Mouse (Mus musculus) heart, adult 2 months (tissue): ENCODE measurements around the gene Kifc3. TPM values are rescaled to one million over a fixed set of nuclear protein-coding genes. Genes with fewer than 3 reads are reported as not detected.
"Not testable (repeated sequence)": the region's sequence is repeated elsewhere in the genome, so short reads cannot be mapped to it uniquely, and the experiment has no call there.

Experiments
- DNase-seq, 2 experiments: peaks; one replicate each; pipeline ENCODE4 v3.0.0; 2021
- H3K27ac ChIP-seq: fragments of 200-600 bp; 2 replicates; pipeline ENCODE4 v1.8.1; 2022
- H3K27me3 ChIP-seq: fragments of 200-500 bp; 2 replicates; pipeline ENCODE4 v1.6.1; 2012; ENCODE audit warnings: mild to moderate bottlenecking, low read length, inconsistent platforms, mixed read lengths; ENCODE audit not compliant: control insufficient read depth, insufficient read depth
- H3K36me3 ChIP-seq: fragments of 200-500 bp; 2 replicates; pipeline ENCODE4 v1.6.1; 2012; ENCODE audit warnings: low read length, inconsistent platforms; ENCODE audit not compliant: control insufficient read depth, insufficient read depth
- H3K4me1 ChIP-seq: fragments of 200-500 bp; 2 replicates; pipeline ENCODE4 v1.6.1; 2011; ENCODE audit warnings: low read length; ENCODE audit not compliant: control insufficient read depth, insufficient read depth
- H3K4me3 ChIP-seq: fragments of 200-600 bp; 2 replicates; pipeline ENCODE4 v1.8.1; 2022
- H3K79me2 ChIP-seq: fragments of 200-500 bp; replicated peaks from 2 replicates; pipeline ENCODE4 v1.6.1; 2012; ENCODE audit warnings: mild to moderate bottlenecking, inconsistent platforms, low read length, moderate library complexity, mixed read lengths; ENCODE audit not compliant: control insufficient read depth, insufficient read depth
- H3K9ac ChIP-seq: fragments of 200-500 bp; 2 replicates; pipeline ENCODE4 v1.6.1; 2012; ENCODE audit warnings: low read depth, mild to moderate bottlenecking, control low read depth, inconsistent platforms, low read length, mixed read lengths
- CTCF ChIP-seq: fragments of 200-600 bp; IDR thresholded peaks from 2 replicates; pipeline ENCODE4 v1.8.1; 2022; ENCODE audit warnings: antibody characterized with exemption, mild to moderate bottlenecking, moderate library complexity
- EP300 ChIP-seq: fragments of 200-500 bp; IDR thresholded peaks from 2 replicates; pipeline ENCODE4 v1.6.1; 2011; ENCODE audit warnings: low read depth, low read length, control low read depth; ENCODE audit not compliant: insufficient read depth
- POLR2A ChIP-seq: fragments of 200-500 bp; IDR thresholded peaks from 2 replicates; pipeline ENCODE4 v1.6.1; 2011; ENCODE audit warnings: mild to moderate bottlenecking, low read depth, low read length, control low read depth; ENCODE audit not compliant: insufficient read depth
- WGBS: fragments of 180-500 bp; shearing (Covaris S2); methylation state at CpG from one replicate; pipeline ENCODE4 v1.1.7; 2018; 5-methylcytosine and 5-hydroxymethylcytosine counted together
- intact Hi-C: fragments of 180-260 bp; cut with DNase I; formaldehyde crosslinking; loops from one replicate; pipeline ENCODE4 v1.15.1; 2025
- polyA plus RNA-seq: library from polyadenylated mRNA; depleted of rRNA; stranded (reverse); fragments of >200 nt; gene quantifications from 2 replicates; pipeline ENCODE4 v1.2.3, GENCODE M21; 2012
- total RNA-seq, 2 experiments: library from RNA; stranded (reverse); gene quantifications; 2 replicates each; pipeline ENCODE4 v1.2.3; 2021

Gene Kifc3
- total and polyA plus RNA-seq, 3 experiments, result 58.7 to 93.4 (median 76.2) TPM

- Histone ChIP-seq H3K27ac (no peak overlapping the region; the same call in 1 of the 2 replicates), H3K36me3 (0 out of 2 replicates have a peak, but pooled peaks cover 2% of the 10 kb centered on the region), H3K79me2 (no peaks in the 10 kb centered on the region), H3K4me1 (peaks cover 3% of the 10 kb centered on the region), H3K9ac (no peak overlapping the region), H3K4me3 (no peak overlapping the region; the same call in 1 of the 2 replicates), H3K27me3 (no peaks in the 10 kb centered on the region)
- 44% methylated on average over 12 of the region's 12 CpGs for WGBS
- intact Hi-C loops, result no loop called here
- no peak for DNase-seq
- TF ChIP-seq EP300 (no peak), CTCF (no peak), POLR2A (no peak)
Measured at GRCm38 (mm10) chr8:95242826-95243571, 40.4 kb upstream of the Kifc3 start.

GRCm38 (mm10) chr8:95242099-95242825 lies 39.6 kb upstream of the Kifc3 start:
- WGBS, result 92% methylated on average over 26 of the region's 26 CpGs

GRCm38 (mm10) chr8:95235683-95236082 lies 33.1 kb upstream of the Kifc3 start:
- H3K27me3 ChIP-seq, result no peaks in the 10 kb centered on the region
- TF ChIP-seq POLR2A, result no peak
- TF ChIP-seq EP300, result 0 out of 2 replicates have a peak, but pooled peaks have one; percentile 16
- TF ChIP-seq CTCF, result peak; percentile 88
- no peaks in the 10 kb centered on the region for H3K4me1 ChIP-seq
- no peak overlapping the region for H3K27ac ChIP-seq
- H3K4me3 ChIP-seq, result no peak overlapping the region
- H3K79me2 ChIP-seq, result no peaks in the 10 kb centered on the region
- no peaks in the 10 kb centered on the region for H3K36me3 ChIP-seq
- intact Hi-C loops, result loop anchor here (10.0 kb wide), 1 partner anchor 291 kb away; no protein-coding TSS in a partner anchor
- H3K9ac ChIP-seq, result no peak overlapping the region
- 5% methylated on average over 3 of the region's 3 CpGs for WGBS
- DNase-seq, result peak; percentile 62 to 86

More at GRCm38 (mm10) chr8:95242099-95242825, 39.6 kb upstream of the Kifc3 start:
- Histone ChIP-seq H3K27me3 (no peaks in the 10 kb centered on the region), H3K9ac (no peak overlapping the region), H3K27ac (no peak overlapping the region), H3K4me1 (peaks cover 3% of the 10 kb centered on the region), H3K4me3 (no peak overlapping the region), H3K36me3 (0 out of 2 replicates have a peak, but pooled peaks cover 2% of the 10 kb centered on the region), H3K79me2 (no peaks in the 10 kb centered on the region)
- TF ChIP-seq POLR2A (no peak), CTCF (no peak), EP300 (no peak)
- intact Hi-C loops, result no loop called here
- DNase-seq, result no peak

GRCm38 (mm10) chr8:95230086-95230485 lies 27.5 kb upstream of the Kifc3 start:
- DNase-seq, H3K9ac ChIP-seq, H3K36me3 ChIP-seq, H3K4me3 ChIP-seq, H3K79me2 ChIP-seq, H3K4me1 ChIP-seq, H3K27ac ChIP-seq, H3K27me3 ChIP-seq: not testable (repeated sequence)
- intact Hi-C loops, result loop anchor here (10.0 kb wide), 1 partner anchor 285 kb away; no protein-coding TSS in a partner anchor
- 74% methylated on average over 9 of the region's 9 CpGs for WGBS

GRCm38 (mm10) chr8:95227151-95227468 lies 24.5 kb upstream of the Kifc3 start:
- no peaks in the 10 kb centered on the region for H3K27me3 ChIP-seq
- WGBS, result 35% methylated on average over 2 of the region's 2 CpGs
- intact Hi-C loops, result no loop called here
- DNase-seq, result no peak
- H3K9ac ChIP-seq, result no peak overlapping the region
- peaks cover 10% of the 10 kb centered on the region for H3K36me3 ChIP-seq
- H3K4me3 ChIP-seq, result no peak overlapping the region
- no peak for TF ChIP-seq CTCF
- no peak for TF ChIP-seq POLR2A
- TF ChIP-seq EP300, result no peak
- no peaks in the 10 kb centered on the region for H3K79me2 ChIP-seq
- peaks cover 7% of the 10 kb centered on the region for H3K4me1 ChIP-seq
- H3K27ac ChIP-seq, result peak overlapping the region; percentile 55
